Mouse (Mus musculus): ENCODE measurements around the gene Gpat2.

Gpat2 gene

GRCm38 (mm10) chr2:127437697-127438096 is 12.7 kb downstream of the Gpat2 start:
- DNase-seq (ENCODE audit: low read depth, low spot score), result no peak

GRCm38 (mm10) chr2:127444055-127444789 is 19.2 kb downstream of the Gpat2 start, which contains the start of gene Fahd2a:
TSS of gene Fahd2a (minus strand) at chr2:127444565.
- peak; percentile 87 for DNase-seq (ENCODE audit: low read depth, low spot score)

- no peak for DNase-seq (ENCODE audit: low read depth, low spot score)
These were observed 21.8 kb downstream of the Gpat2 start for GRCm38 (mm10) chr2:127446847-127447246.

- DNase-seq (ENCODE audit: low read depth, low spot score), result no peak
These were observed 24.7 kb downstream of the Gpat2 start for GRCm38 (mm10) chr2:127449691-127450090.

GRCm38 (mm10) chr2:127451748-127452147 is 26.7 kb downstream of the Gpat2 start:
- no peak for DNase-seq (ENCODE audit: low read depth, low spot score)

- DNase-seq (ENCODE audit: low read depth, low spot score), result no peak
These were observed 28.1 kb downstream of the Gpat2 start for GRCm38 (mm10) chr2:127453141-127453540.

- peak; percentile 46 for DNase-seq (ENCODE audit: low read depth, low spot score)
These were observed 28.8 kb downstream of the Gpat2 start for GRCm38 (mm10) chr2:127453764-127454163.

- DNase-seq (ENCODE audit: low read depth, low spot score), result no peak
These were observed 34.3 kb downstream of the Gpat2 start for GRCm38 (mm10) chr2:127459341-127459740.

GRCm38 (mm10) chr2:127461351-127461750 is 36.4 kb downstream of the Gpat2 start:
- DNase-seq (ENCODE audit: low read depth, low spot score), result no peak

- peak; percentile 68 for DNase-seq (ENCODE audit: low read depth, low spot score)
These were observed 37.3 kb downstream of the Gpat2 start for GRCm38 (mm10) chr2:127462314-127462713.

- no peak for DNase-seq (ENCODE audit: low read depth, low spot score)
These were observed 45.2 kb downstream of the Gpat2 start for GRCm38 (mm10) chr2:127470183-127470582.

GRCm38 (mm10) chr2:127470661-127471060 is 45.7 kb downstream of the Gpat2 start:
- DNase-seq (ENCODE audit: low read depth, low spot score), result no peak

GRCm38 (mm10) chr2:127471281-127471680 is 46.3 kb downstream of the Gpat2 start:
- DNase-seq (ENCODE audit: low read depth, low spot score), result no peak

GRCm38 (mm10) chr2:127472279-127472678 is 47.3 kb downstream of the Gpat2 start:
- no peak for DNase-seq (ENCODE audit: low read depth, low spot score)

GRCm38 (mm10) chr2:127479210-127479609 is 54.2 kb downstream of the Gpat2 start:
- DNase-seq (ENCODE audit: low read depth, low spot score), result no peak

GRCm38 (mm10) chr2:127479763-127480162 is 54.8 kb downstream of the Gpat2 start:
- no peak for DNase-seq (ENCODE audit: low read depth, low spot score)

GRCm38 (mm10) chr2:127481841-127482532 is 57.0 kb downstream of the Gpat2 start:
- no peak for DNase-seq (ENCODE audit: low read depth, low spot score)

- DNase-seq (ENCODE audit: low read depth, low spot score), result peak; percentile 43
These were observed 57.5 kb downstream of the Gpat2 start for GRCm38 (mm10) chr2:127482533-127482911.

- DNase-seq (ENCODE audit: low read depth, low spot score), result no peak
These were observed 58.0 kb downstream of the Gpat2 start for GRCm38 (mm10) chr2:127483001-127483400.

- DNase-seq (ENCODE audit: low read depth, low spot score), result peak; percentile 38
These were observed 59.6 kb downstream of the Gpat2 start for GRCm38 (mm10) chr2:127484476-127485170.

Data from skeletal muscle tissue, adult 2 months (tissue).